Mouse (Mus musculus): ENCODE measurements around the gene Dhx30.
"Not testable (repeated sequence)": the region's sequence is repeated elsewhere in the genome, so short reads cannot be mapped to it uniquely, and the experiment has no call there.

Dhx30 gene

DNA sequence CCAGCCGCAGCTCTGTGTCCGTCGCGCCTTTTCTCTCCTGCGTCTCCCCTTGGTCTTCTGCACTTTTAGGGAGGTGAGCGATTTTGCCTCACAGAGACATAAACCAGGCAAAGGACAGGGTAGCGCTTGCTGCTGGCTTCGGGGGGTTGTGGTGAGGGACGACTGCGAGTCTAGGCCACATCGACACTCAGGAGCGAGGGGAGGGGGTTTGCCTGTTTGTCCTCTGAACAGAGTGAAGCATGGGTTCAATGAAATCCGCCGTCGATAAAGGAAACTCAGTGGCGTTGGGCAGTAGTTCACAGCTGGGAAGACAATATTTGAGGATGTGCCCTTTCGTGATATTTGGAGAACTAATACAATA, at the start of gene Dhx30:
TSS of gene Dhx30 (minus strand) at position 52 of the 361 bp plus-strand sequence.
- in situ Hi-C loops (cut with MseI, MboI) = no loop called here

DNA sequence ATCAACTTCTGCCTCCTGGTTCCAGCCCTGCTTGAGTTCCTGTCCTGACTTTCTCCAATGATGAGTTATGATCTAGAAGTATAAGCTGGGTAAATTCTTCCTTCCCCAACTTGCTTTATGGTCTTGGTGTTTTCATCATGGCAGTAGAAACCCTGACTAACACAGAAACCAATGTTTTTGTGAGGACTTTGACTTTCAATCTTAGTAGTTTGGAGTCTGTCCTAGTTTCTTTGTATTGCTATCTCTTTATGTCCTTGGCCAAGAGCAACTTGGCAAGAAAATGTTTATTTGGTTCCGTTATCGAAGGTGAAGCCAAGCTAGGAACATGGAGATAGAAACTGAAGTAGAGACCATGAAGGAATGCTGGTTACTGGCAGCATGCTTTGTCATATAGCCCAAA, 45.4 kb upstream of the Dhx30 start:
- in situ Hi-C loops (cut with MseI, MboI) = no loop called here

DNA sequence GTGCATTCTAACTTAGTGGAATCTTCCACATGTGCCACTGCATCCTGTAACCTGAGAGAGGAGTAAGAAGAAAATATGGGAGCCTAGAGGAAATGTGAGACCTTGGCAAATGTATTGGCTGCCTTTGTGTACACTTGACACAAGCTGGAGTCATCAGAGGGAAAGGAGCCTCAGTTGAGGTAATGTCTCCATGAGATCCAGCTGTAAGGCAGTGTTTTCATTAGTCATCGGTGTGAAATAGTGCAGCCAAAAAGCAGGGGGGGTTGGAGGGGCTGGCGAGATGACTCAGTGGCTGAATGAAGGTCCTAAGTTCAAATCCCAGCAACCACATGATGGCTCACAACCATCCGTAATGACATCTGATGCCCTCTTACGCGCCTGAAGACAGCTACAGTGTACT, 44.8 kb upstream of the Dhx30 start:
- in situ Hi-C loops (cut with MseI, MboI) = no loop called here

DNA sequence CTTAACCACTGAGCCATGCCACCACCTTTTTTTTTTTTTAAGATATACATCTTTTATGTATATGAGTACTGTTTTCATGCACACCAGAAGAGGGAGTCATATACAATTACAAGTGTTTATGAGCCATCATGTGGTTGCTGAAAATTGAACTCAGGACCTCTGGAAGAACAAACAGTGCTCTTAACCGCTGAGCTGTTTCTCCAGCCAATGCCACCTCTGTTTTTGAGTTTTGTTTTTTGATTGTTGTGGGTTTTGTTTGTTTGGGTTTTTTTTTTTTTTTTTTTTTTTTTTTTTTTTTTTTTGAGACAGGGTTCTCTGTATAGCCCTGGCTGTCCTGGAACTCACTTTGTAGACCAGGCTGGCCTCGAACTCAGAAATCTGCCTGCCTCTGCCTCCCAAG, 42.9 kb upstream of the Dhx30 start:
- in situ Hi-C loops (cut with MseI, MboI) = not testable (repeated sequence)

DNA sequence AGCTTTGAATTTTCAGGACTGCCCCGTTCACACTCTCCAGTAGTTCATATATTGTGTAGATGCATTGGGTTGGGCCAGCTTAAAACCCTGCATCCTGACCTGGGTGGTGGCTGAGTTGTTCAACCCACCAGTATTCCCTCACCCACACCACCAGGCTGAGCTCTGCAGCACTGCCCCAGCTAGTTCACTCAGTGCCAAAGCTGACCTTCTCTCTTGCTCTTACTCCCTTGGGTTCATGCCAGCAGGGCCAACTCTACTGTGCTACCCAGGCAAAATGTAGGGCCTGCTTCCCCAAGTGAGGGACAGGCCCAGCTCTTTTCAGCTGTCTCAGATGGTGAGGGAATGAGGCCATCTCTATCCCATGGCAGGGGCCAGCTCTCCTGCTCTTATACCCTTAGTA, 41.4 kb upstream of the Dhx30 start:
- in situ Hi-C loops (cut with MseI, MboI) = no loop called here

DNA sequence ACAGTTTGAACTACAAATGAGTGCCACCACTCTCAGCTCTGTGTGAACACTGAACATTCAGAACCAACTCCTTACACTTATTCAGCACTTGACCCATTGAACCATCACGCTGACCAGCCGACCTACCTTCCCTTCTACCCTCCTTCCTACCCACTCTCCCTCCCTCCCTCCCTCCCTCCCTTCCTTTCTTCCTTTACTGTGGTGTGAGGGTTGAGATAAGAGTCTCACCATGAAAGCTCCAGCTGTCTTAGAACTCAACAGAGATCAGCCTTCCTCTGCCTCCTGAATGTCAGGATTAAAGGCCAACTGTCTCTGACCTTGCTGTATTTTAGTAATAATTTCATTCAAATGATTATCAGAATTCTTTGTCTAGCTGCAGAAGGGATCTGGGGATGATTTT, 31.0 kb upstream of the Dhx30 start:
- in situ Hi-C loops (cut with MseI, MboI) = no loop called here

DNA sequence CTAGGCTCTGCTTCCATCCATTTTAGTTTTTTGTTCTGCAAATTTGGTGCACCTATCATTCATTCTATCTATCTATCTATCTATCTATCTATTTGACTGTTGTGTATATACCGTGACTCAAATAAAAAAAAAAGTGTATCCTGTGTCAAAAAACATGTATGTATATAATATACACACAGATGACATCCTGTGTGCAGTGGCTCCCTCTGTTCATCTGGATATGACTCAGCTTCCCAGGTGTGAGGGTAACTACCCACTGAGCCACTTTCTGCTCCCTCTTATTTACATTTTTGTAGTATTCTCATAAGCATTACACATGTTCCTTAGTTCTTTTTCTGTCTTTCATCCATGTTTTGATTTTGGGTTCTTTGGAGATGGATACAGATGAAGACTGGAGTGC, 24.5 kb upstream of the Dhx30 start:
- in situ Hi-C loops (cut with MseI, MboI) = no loop called here

DNA sequence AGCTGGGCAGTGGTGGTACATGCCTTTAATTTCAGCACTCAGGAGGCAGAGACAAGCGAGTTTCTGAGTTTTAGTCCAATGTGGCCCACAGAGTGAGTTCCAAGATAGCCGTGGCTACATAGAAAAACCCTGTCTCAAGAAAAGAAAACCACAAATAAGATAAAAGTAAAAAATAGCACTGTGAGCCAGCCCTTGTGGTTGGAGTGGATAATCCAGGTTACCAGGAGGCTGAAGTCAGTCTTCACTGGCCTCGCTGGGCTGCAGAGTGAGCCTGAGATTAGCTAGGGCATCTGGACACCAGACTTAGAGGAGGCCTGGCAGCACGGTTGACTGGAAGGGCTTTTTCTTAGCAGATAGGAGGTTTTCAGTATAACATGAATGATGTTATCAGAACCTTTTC, 21.5 kb upstream of the Dhx30 start:
- in situ Hi-C loops (cut with MseI, MboI) = no loop called here

DNA sequence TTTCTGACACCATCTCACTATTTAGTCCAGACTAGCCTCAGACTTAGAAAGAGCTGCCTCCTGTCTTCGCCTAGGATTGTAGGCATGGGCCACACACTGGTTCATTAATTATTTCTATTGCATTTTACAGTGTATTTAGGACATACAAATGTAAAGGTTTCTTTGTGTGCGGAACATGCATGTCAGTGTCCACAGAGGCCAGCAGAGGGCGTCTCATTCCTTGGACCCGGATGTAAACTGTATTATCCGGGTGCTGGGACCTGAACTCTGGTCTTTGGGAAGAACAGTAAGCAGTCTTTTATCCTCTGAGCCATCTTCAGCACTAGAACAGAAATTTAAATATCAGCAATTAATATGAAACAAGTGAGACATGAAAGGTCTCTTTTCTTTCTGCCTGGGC, 16.5 kb upstream of the Dhx30 start:
- in situ Hi-C loops (cut with MseI, MboI) = no loop called here

DNA sequence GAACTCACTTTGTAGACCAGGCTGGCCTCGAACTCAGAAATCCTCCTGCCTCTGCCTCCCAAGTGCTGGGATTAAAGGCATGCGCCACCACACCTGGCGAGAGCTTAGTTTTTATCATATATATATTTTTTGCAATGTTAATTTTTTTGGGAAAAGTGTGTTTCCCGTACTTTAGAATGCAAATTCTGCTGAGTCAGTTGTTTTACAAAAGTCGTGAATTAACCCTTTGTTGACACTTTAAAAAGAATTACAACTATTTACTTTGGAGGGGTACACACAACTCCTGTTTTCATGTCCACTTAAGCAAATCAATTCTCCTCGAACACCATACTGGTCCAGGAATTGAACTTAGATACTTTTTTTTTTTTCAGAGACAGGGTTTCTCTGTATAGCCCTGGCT, 15.3 kb upstream of the Dhx30 start:
- in situ Hi-C loops (cut with MseI, MboI) = no loop called here

DNA sequence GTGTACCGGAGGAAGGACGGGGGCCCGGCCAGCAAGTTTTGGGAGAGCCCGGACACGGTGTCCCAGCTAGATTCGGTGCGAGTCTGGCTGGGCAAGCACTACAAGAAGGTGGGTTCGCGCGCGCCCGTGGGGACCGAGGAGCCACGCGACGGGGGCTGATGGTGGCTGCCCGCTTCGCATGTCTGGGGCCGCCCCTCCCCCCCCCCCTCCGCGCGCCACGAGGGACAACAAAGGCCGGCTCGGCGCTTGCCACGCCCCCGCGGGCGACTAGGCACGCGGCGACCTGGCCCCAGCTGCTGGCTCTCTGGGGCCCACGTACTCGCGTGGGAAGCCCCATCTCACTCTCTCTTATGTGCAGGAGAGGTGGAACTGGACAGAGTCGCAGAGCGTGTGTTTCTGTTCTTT, 14.6 kb upstream of the Dhx30 start:
- in situ Hi-C loops (cut with MseI, MboI) = no loop called here

DNA sequence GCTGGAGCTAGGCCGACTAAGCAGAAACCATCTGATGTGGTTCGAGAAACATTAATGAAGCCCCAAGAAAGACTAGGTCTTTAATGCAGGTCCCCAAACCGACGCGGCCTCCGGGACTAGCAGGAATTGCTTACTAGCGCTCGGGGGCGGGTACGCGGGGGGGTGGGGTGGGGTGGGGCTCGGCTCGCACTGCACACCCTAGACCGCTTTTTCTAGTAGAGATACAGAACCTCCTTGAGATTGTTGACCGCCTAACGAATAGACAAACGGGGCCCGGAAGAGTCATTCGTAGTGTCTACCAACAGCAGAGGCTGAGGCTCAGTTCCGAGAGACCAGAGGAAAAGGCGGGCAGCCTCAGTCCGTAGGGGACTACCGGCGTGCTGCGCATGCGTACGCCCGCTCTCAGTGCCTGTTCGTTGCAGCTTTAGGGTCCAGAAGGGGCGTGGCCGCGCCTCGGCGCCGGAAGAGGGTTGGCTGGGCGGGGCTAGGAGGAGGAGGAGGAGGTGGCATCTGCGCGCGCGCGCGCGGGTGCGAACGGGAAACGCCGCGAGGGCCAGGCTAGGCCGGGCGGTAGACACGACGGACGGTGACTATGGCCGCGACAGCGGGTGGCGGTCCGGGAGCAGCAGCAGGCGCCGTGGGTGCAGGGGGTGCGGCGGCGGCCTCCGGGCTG, 14.0 kb upstream of the Dhx30 start:
- in situ Hi-C loops (cut with MseI, MboI) = no loop called here

DNA sequence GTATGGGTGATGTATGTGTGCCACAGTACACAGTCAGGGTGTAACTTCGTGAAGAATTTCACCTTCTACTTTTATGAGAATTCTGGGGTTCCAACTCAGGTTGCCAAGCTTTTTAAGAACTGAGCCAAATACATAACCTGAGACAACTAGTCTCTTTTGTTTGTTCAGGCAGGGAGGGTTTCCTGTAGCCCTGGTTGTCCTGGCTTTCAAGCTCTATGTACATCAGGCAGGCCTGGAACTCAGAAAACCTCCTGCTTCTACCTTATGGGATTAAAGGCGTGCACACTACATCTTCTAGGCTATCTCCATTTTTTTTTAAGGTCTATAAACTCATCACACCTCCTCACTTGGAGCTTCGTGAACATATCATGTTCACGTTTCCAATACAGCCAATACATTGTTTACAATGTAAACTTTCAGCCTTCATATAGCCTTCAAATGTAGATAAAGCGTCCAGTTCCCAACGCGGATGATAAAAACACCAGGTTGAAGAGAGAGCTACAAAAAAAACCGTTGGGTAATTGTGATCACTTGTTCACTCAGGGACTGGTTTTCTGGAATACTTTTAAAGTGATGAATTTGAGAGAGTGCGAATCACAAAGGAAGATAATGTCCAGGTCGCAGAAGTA, 13.4 kb upstream of the Dhx30 start:
- in situ Hi-C loops (cut with MseI, MboI) = no loop called here

DNA sequence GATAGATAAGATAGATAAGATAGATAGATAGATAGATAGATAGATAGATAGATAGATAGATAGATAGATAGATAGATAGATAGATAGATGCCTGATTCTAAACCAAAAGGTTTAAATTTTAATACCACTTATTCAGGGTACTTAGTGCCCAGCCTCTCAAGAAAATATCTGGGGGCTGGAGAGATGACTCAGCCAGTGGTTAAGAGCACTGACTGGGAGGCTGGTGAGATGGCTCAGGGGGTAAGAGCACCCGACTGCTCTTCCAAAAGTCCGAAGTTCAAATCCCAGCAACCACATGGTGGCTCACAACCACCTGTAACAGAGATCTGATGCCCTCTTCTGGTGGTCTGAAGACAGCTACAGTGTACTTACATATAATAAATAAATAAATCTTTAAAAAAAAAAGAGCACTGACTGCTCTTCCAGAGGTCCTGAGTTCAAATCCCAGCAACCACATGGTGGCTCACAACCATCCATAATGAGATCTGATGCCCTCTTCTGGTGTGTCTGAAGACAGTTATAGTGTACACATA, 6.4 kb upstream of the Dhx30 start:
- in situ Hi-C loops (cut with MseI, MboI) = not testable (repeated sequence)

DNA sequence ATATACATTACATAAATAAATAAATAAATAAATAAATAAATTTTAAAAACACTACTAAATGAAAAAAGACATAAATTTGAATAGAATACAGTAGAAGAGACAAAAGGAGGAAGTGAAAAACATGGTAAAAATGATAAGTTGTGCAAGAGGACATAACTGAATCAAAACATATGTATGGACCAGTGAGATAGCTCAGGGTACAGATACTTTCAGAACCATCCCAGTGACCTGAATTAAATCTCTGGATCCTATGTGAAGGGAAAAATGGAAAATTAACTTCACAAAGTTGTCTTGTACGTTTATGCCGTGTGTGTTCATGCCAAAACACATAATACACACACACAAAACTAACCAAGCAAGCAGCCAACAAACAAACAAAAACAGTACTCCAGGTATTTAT, 5.7 kb upstream of the Dhx30 start:
- in situ Hi-C loops (cut with MseI, MboI) = no loop called here

DNA sequence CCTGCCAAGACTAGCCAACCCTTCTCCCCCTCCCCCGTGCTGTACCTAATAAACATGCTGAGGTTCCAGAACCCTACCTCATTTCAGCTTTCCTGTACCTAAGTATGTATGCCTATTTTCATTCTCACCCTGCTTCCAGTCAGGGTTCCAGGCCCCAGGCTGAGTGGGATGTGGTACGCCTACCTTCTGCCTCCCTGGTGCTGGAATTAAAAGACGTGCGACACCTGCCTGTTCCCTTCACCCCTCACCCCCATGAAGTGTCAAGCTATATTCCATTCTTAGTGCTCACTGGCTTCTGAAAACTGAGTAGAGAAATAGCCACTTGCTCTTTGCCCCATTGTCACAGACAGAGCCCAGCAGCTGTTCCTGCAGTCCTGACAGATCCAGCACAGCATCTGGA, 3.8 kb upstream of the Dhx30 start:
- in situ Hi-C loops (cut with MseI, MboI) = no loop called here

DNA sequence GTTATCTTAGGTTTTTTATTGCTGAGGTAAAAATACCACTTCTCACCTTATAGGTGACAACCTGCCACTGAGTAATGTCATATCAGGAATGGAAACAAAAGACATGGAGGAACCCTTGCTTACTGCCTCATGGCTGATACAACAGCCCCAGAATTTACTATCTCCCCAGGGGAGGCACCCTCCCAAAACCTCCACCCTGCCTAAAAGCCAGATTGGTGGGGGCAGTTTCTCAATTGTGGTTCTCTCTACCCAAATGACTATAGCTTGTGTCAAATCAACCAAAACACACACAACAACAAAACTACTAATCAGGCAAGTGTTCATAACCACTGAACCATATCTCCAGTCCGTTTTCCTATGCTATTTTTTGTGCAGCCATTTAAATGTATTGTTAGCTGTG, 619 bp upstream of the Dhx30 start:
- in situ Hi-C loops (cut with MseI, MboI) = no loop called here

DNA sequence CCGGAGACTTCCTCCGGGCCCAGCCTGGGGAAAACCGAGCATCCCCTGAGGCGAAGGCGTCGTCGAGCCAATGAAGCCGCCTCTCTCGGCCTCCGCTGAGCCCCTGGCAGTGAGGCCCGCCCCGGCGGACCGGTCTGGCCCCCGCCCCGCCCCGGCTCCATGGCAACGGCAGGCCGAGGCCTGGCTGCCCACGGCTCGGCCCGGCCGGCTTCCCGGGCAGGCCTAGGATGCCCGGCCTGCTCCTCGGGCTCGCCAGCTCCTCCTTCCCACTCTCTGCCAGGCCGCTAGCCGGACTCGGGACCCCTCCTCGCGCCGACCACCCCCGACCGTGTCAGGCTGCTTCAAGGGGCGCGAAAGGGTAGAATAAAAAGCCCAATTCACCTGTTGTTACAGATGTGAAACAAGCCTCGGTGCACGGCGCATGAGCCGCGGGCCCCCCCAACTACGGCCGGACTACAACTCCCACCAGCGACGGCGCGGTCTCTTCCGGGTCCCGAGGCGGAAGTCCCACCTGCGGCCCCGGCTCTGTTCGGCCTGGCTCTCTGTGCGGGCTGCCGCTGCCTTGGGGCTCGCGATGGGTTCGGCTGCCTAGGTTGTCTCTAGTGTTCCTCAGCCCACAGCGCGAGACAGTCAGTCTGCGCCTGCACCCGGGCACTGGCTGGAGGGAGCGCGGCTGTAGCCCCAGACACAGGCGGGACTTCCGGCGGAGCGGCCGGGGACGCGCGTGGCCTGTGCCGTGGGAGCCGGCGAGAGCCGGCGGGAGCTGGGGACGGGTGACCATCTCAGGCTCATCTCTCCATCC, 452 bp downstream of the Dhx30 start, which contains the start of gene Smarcc1:
TSS of gene Smarcc1 (plus strand) at position 732 of the 802 bp plus-strand sequence.
- in situ Hi-C loops (cut with MseI, MboI) = no loop called here

DNA sequence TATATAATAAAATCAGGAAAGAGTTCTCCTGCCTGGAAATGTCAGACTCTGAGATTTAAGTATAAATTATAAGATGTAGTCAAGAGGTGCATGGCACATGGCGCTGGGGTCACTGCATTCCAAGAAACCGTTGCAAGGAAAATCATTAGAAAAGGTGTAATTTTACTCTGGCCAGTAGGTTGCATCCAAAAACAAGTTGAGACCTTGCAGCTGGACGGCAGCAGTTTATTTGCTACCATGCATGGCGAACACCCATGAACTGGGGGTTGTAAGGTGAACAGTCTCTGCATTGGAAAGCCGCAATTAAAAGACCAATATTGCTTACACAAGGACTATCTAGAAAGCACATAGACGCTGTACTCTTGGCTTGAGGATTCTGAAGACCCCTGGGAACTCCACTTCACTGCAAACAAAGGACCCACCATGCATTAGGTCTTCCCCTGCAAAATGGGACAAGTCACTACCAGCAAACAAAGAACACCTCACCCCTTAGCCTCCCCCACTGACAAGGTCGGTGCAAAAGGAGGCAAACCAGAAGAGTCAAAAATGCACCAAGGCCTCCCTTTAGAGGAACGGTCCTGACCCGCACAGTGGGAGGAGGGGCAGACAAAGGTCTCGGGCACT, 1.2 kb downstream of the Dhx30 start:
- in situ Hi-C loops (cut with MseI, MboI) = no loop called here

DNA sequence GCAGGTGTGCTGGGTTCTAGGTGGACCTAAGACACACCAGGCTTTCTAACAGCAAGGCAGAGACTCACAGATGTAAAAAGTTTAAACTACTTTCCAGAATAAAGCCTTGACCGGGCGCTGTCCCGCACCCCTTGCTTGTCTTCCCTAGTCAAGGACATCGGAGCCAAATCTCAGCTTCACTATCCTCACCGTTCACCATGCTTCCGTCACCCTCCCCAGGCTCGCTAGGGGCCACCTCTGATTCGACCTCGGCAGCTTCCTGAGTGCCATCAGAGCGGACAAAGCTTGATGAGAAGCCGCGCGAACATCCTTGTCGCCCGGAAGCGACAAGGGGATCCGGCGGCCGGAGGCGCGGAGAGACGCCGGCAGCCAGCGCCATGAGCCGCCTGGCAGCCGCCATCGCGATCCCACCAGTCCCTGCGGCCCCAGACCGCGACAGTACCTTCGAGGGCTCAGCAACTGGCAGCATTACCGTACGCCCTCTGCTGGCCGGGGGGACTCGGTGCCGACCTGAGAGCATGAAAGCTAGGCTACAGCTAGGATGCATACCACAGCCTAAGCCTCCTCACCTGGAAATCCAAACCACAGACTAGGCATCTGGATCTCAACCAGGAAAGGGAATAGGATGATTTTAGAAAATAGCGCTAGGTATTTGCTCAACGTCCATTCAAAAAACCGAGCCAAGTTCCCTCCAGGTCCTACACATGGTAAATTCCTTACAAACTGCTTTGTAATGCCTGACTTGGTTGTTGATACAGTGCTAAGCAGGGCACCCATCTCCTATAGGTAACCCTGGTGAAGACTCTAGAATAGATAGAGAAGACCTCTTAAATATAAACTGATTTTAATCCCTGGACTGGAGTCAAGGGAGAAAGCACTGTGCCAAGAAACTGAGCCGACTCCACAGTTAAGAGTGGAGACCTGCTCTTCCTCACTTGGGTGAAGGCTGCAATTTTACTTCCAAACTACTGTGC, 16.7 kb downstream of the Dhx30 start:
- in situ Hi-C loops (cut with MseI, MboI) = no loop called here

DNA sequence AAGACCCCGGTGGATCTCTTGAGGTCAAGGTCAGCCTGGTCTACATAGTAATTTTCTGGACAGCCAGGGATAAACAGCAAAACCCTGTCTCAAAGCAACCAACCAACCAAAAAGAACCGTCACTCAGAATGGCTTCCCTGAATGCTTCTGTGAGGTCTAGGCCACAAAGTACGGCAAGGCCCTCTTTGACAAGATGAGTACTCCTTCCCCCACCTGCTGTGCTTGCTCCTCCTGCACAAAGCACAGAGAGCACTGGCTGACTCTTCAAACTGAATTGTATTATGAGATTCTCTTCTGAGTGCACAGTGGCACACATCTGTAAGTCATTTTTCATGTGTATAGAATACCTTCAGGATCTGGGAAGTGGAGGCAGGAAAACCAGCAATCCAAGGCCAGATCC, 19.8 kb downstream of the Dhx30 start:
- in situ Hi-C loops (cut with MseI, MboI) = no loop called here
